Mouse (Mus musculus) gastrocnemius, postnatal 10 days (tissue): ENCODE measurements at regions not wholly inside any gene's neighbourhood (a gene's known extent, or its start where the extent isn't known, plus 50 kb on each side); places are given as distances from the start of the nearest gene placed in this dataset.

Experiments
- DNase-seq: peaks from one replicate; pipeline ENCODE4 v3.0.0; 2021; ENCODE audit warnings: mixed read lengths

- no peak for DNase-seq
These were observed 50.0 kb upstream of the Tiparp start for GRCm38 (mm10) chr3:65478215-65478614.

- DNase-seq, result no peak
These were observed 51.1 kb upstream of the Tiparp start for GRCm38 (mm10) chr3:65477111-65477510.

GRCm38 (mm10) chr3:65476091-65476953, 51.9 kb upstream of the Tiparp start:
- DNase-seq, result no peak

- DNase-seq, result no peak
These were observed 53.6 kb upstream of the Tiparp start for GRCm38 (mm10) chr3:65474585-65474984.

GRCm38 (mm10) chr3:65471796-65472195, 56.4 kb upstream of the Tiparp start:
- peak; percentile 19 for DNase-seq

GRCm38 (mm10) chr3:65469207-65469606, 59.0 kb upstream of the Tiparp start:
- no peak for DNase-seq

GRCm38 (mm10) chr3:65464769-65465168, 63.4 kb upstream of the Tiparp start:
- no peak for DNase-seq

- DNase-seq, result no peak
These were observed 67.3 kb upstream of the Tiparp start for GRCm38 (mm10) chr3:65460936-65461335.

GRCm38 (mm10) chr3:65459702-65460101, 67.3 kb upstream of the Ssr3 start:
- DNase-seq, result no peak

GRCm38 (mm10) chr3:65457931-65458330, 65.5 kb upstream of the Ssr3 start:
- DNase-seq, result no peak

GRCm38 (mm10) chr3:65455597-65456284, 63.3 kb upstream of the Ssr3 start:
- DNase-seq, result peak; percentile 63

- no peak for DNase-seq
These were observed 61.9 kb upstream of the Ssr3 start for GRCm38 (mm10) chr3:65454301-65454700.

GRCm38 (mm10) chr3:65449176-65449575, 56.8 kb upstream of the Ssr3 start:
- no peak for DNase-seq

- no peak for DNase-seq
These were observed 51.3 kb upstream of the Ssr3 start for GRCm38 (mm10) chr3:65443701-65444100.

- no peak for DNase-seq
These were observed 50.5 kb upstream of the Ssr3 start for GRCm38 (mm10) chr3:65442946-65443345.

GRCm38 (mm10) chr3:65442269-65442668, 49.8 kb upstream of the Ssr3 start:
- peak; percentile 45 for DNase-seq
